Mouse (Mus musculus) midbrain, postnatal 0 days (tissue): ENCODE data around the gene Mtrr. TPM values are rescaled to one million over a fixed set of nuclear protein-coding genes. Genes with fewer than 3 reads are reported as not detected.
A peak's percentile ranks its signal among the peaks of the same experiment; 100 is the strongest.

Experiments used
- ATAC-seq: fragments of 200-750 bp; cut with Nextera tagmentation; 2 replicates; pipeline ENCODE4 v1.8.0; 2017; ENCODE audit warnings: moderate number of reproducible peaks, mild to moderate bottlenecking, moderate TSS enrichment, moderate library complexity; ENCODE audit not compliant: low FRiP score
- DNase-seq: peaks from one replicate; pipeline ENCODE4 v3.0.0-alpha.2; 2015; ENCODE audit warnings: low spot score
- H3K27ac ChIP-seq: fragments of 300-500 bp; sonication (generic); 2 replicates; pipeline ENCODE4 v1.5.1; 2014; ENCODE audit warnings: low read depth, mild to moderate bottlenecking, low read length, mixed read lengths
- H3K27me3 ChIP-seq: fragments of 300-500 bp; sonication (generic); 2 replicates; pipeline ENCODE4 v1.6.1; 2014; ENCODE audit warnings: low read length, control low read depth, mixed read lengths; ENCODE audit not compliant: insufficient read depth
- H3K36me3 ChIP-seq: fragments of 300-500 bp; sonication (generic); 2 replicates; pipeline ENCODE4 v1.6.1; 2014; ENCODE audit warnings: low read length, control low read depth, mixed read lengths; ENCODE audit not compliant: insufficient read depth
- H3K4me1 ChIP-seq: fragments of 300-500 bp; sonication (generic); 2 replicates; pipeline ENCODE4 v1.6.1; 2014; ENCODE audit warnings: mild to moderate bottlenecking, control low read depth, antibody characterized with exemption, low read length, mixed read lengths; ENCODE audit not compliant: insufficient read depth
- H3K4me2 ChIP-seq: fragments of 300-500 bp; sonication (generic); 2 replicates; pipeline ENCODE4 v1.6.1; 2014; ENCODE audit warnings: low read depth, mild to moderate bottlenecking, low read length, mixed read lengths; ENCODE audit not compliant: poor library complexity, severe bottlenecking
- H3K4me3 ChIP-seq: fragments of 300-500 bp; sonication (generic); 2 replicates; pipeline ENCODE4 v1.5.1; 2014; ENCODE audit warnings: low read depth, mild to moderate bottlenecking, low read length, moderate library complexity
- H3K9ac ChIP-seq: fragments of 300-500 bp; sonication (generic); replicated peaks from 2 replicates; pipeline ENCODE4 v1.6.1; 2014; ENCODE audit warnings: mild to moderate bottlenecking, low read length, moderate library complexity, mixed read lengths; ENCODE audit not compliant: poor library complexity, severe bottlenecking
- H3K9me3 ChIP-seq: fragments of 300-500 bp; sonication (generic); 2 replicates; pipeline ENCODE4 v1.6.1; 2016; ENCODE audit warnings: low read length, control low read depth
- CTCF ChIP-seq: IDR thresholded peaks from 2 replicates; pipeline ENCODE4 v1.5.1; 2016; ENCODE audit warnings: antibody characterized with exemption, mild to moderate bottlenecking
- WGBS: fragments of 180-500 bp; shearing (Covaris S2); extraction: QIAGEN DNeasy Blood & Tissue Kit; methylation state at CpG from one replicate; pipeline ENCODE4 v1.1.7; 2014; 5-methylcytosine and 5-hydroxymethylcytosine counted together
- polyA plus RNA-seq: library from polyadenylated mRNA; unstranded; fragments of >200 nt; fragmentation: Nextera tagmentation; extraction: Ambion mirVana; gene quantifications from 2 replicates; pipeline ENCODE4 v1.2.1, GENCODE M21; 2015
- total RNA-seq: library from RNA; depleted of rRNA; stranded (reverse); fragments of >200 nt; gene quantifications from 2 replicates; pipeline ENCODE4 v1.2.3, GENCODE M21; 2014

Gene Mtrr
- total and polyA plus RNA-seq, 2 experiments from 2014 or later, result 6.8 to 10.6 TPM

- Histone ChIP-seq H3K27me3 (no peaks in the 10 kb centered on the region), H3K9ac (no peak overlapping the region), H3K4me3 (no peak overlapping the region), H3K4me1 (peaks cover 8% of the 10 kb centered on the region; the same call in 1 of the 2 replicates), H3K9me3 (no peaks in the 10 kb centered on the region), H3K36me3 (no peaks in the 10 kb centered on the region), H3K27ac (no peak overlapping the region), H3K4me2 (no peak overlapping the region)
- ATAC-seq (no peak), DNase-seq (no peak)
- no peak for TF ChIP-seq CTCF
- 78% methylated on average over 6 of the region's 6 CpGs for WGBS
Observed at GRCm38 (mm10) chr13:68603085-68603484, 21.1 kb upstream of the Mtrr start.

- no peaks in the 10 kb centered on the region for H3K27me3 ChIP-seq
- peak; percentile 82 for TF ChIP-seq CTCF
- H3K27ac ChIP-seq, result peak overlapping the region; percentile 33; the same call in 1 of the 2 replicates
- H3K36me3 ChIP-seq, result no peaks in the 10 kb centered on the region
- no peaks in the 10 kb centered on the region for H3K9me3 ChIP-seq
- no peak overlapping the region for H3K4me3 ChIP-seq
- WGBS, result 9% methylated on average over 6 of the region's 6 CpGs
- DNase-seq (peak; percentile 84), ATAC-seq (peak; percentile 52)
- H3K4me1 ChIP-seq, result peaks cover 3% of the 10 kb centered on the region; the same call in 1 of the 2 replicates
- no peak overlapping the region for H3K4me2 ChIP-seq
- H3K9ac ChIP-seq, result no peak overlapping the region
Observed at GRCm38 (mm10) chr13:68601184-68601583, 19.2 kb upstream of the Mtrr start.

GRCm38 (mm10) chr13:68598953-68599352, 17.0 kb upstream of the Mtrr start:
- DNase-seq (peak; percentile 27), ATAC-seq (no peak)
- Histone ChIP-seq H3K9ac (no peak overlapping the region), H3K36me3 (no peaks in the 10 kb centered on the region), H3K4me3 (no peak overlapping the region), H3K9me3 (no peaks in the 10 kb centered on the region), H3K4me1 (peaks cover 3% of the 10 kb centered on the region; the same call in 1 of the 2 replicates), H3K27ac (no peak overlapping the region), H3K27me3 (no peaks in the 10 kb centered on the region), H3K4me2 (no peak overlapping the region)
- peak; percentile 46 for TF ChIP-seq CTCF

GRCm38 (mm10) chr13:68597667-68598066, 15.7 kb upstream of the Mtrr start:
- no peak for TF ChIP-seq CTCF
- H3K9me3 ChIP-seq, result no peaks in the 10 kb centered on the region
- peak overlapping the region; percentile 34; the same call in 1 of the 2 replicates for H3K9ac ChIP-seq
- H3K4me3 ChIP-seq, result peak overlapping the region; percentile 29
- 18% methylated on average over 13 of the region's 13 CpGs for WGBS
- H3K36me3 ChIP-seq, result peaks cover 4% of the 10 kb centered on the region; the same call in 1 of the 2 replicates
- DNase-seq, result no peak
- H3K4me1 ChIP-seq, result peaks cover 3% of the 10 kb centered on the region; the same call in 1 of the 2 replicates
- no peaks in the 10 kb centered on the region for H3K27me3 ChIP-seq
- ATAC-seq, result peak; percentile 31; the same call in 1 of the 2 replicates
- H3K4me2 ChIP-seq, result peak overlapping the region; percentile 47
- no peak overlapping the region for H3K27ac ChIP-seq

GRCm38 (mm10) chr13:68597199-68597598, 15.2 kb upstream of the Mtrr start, which contains the start of gene 1700001L19Rik:
Gene 1700001L19Rik, plus strand, starts transcription at chr13:68597421.
- H3K4me2 ChIP-seq, result peak within 1 kb of the TSS; percentile 47
- TF ChIP-seq CTCF, result no peak
- H3K27ac ChIP-seq, result no peak within 1 kb of the TSS
- no peaks in the 10 kb centered on the region for H3K9me3 ChIP-seq
- H3K4me3 ChIP-seq, result peak within 1 kb of the TSS; percentile 29
- 10% methylated on average over 9 of the region's 10 CpGs for WGBS
- no peaks in the 10 kb centered on the region for H3K27me3 ChIP-seq
- H3K9ac ChIP-seq, result peak within 1 kb of the TSS; percentile 34; the same call in 1 of the 2 replicates
- H3K36me3 ChIP-seq, result peaks cover 4% of the 10 kb centered on the region; the same call in 1 of the 2 replicates
- peak; percentile 42; the same call in 1 of the 2 replicates for ATAC-seq
- peak; percentile 50 for DNase-seq
- peaks cover 3% of the 10 kb centered on the region; the same call in 1 of the 2 replicates for H3K4me1 ChIP-seq

GRCm38 (mm10) chr13:68593797-68594196, 11.8 kb upstream of the Mtrr start:
- H3K4me1 ChIP-seq, result no peaks in the 10 kb centered on the region
- WGBS, result 77% methylated on average over 1 of the region's 1 CpGs
- peaks cover 19% of the 10 kb centered on the region for H3K36me3 ChIP-seq
- DNase-seq, result peak; percentile 84
- no peaks in the 10 kb centered on the region for H3K9me3 ChIP-seq
- TF ChIP-seq CTCF, result peak; percentile 72
- H3K4me3 ChIP-seq, result no peak overlapping the region
- H3K4me2 ChIP-seq, result no peak overlapping the region
- H3K27me3 ChIP-seq, result no peaks in the 10 kb centered on the region
- H3K27ac ChIP-seq, result no peak overlapping the region
- H3K9ac ChIP-seq, result no peak overlapping the region
- ATAC-seq, result no peak; the same call in 1 of the 2 replicates
